In genomic region chr13:21997201-21997820, GRCm38 (mm10) we compare ENCODE assay signal across 9 mouse cellular contexts. TPM values are rescaled to one million over a fixed set of nuclear protein-coding genes. Genes with fewer than 3 reads are reported as not detected.
DNase-seq lines count a peak whose midpoint lies in the region; ATAC-seq and TF ChIP-seq lines count a peak whose summit lies in the region.
"Had no signal": no experiment of that assay in that cellular context is flagged by ENCODE, and none has a peak within 500 bp of the region (broad histone marks: within the 10 kb centered on the region; RNA-seq: fewer than 3 reads in every experiment).

No protein-coding gene starts in this region.

- TF ChIP-seq CTCF in brain, embryonic 14.5 days (IDR thresholded peaks at IDR 0.05; ENCODE audit: borderline replicate concordance, extremely low read depth, insufficient read depth, insufficient read length): no peak
- TF ChIP-seq CTCF in cerebellum, adult 2 months (IDR thresholded peaks at IDR 0.05; ENCODE audit: borderline replicate concordance, insufficient read depth, low read depth, low read length): no peak

- H3K4me2 ChIP-seq in kidney, embryonic 16.5 days (replicated peaks; ENCODE audit: low read depth, low read length): peak overlapping the region; percentile 64
- H3K4me2 ChIP-seq in hindbrain, embryonic 13.5 days: peak overlapping the region; percentile 4; the same call in 1 of the 2 replicates
- peak overlapping the region; percentile 38 for H3K4me2 ChIP-seq in midbrain, embryonic 13.5 days (replicated peaks)

- peaks cover 84% of the 10 kb centered on the region for H3K27me3 ChIP-seq in kidney, embryonic 16.5 days (ENCODE audit: insufficient read depth, low read length)
- peaks cover 96% of the 10 kb centered on the region for H3K27me3 ChIP-seq in hindbrain, embryonic 13.5 days
- peaks cover 95% of the 10 kb centered on the region for H3K27me3 ChIP-seq in midbrain, embryonic 13.5 days
- H3K27me3 ChIP-seq in cerebellum, adult 2 months (ENCODE audit: control insufficient read depth, insufficient read depth, low read length): peaks cover 17% of the 10 kb centered on the region; the same call in 1 of the 2 replicates

- ATAC-seq in kidney, embryonic 16.5 days (ENCODE audit: low FRiP score, low TSS enrichment): no peak
- ATAC-seq in hindbrain, embryonic 13.5 days (ENCODE audit: low FRiP score): no peak
- ATAC-seq in midbrain, embryonic 13.5 days: no peak

- no peak overlapping the region for H3K9ac ChIP-seq in kidney, embryonic 16.5 days (replicated peaks; ENCODE audit: low read length)
- H3K9ac ChIP-seq in hindbrain, embryonic 13.5 days: no peak overlapping the region
- no peak overlapping the region for H3K9ac ChIP-seq in midbrain, embryonic 13.5 days (replicated peaks)

- no peaks in the 10 kb centered on the region for H3K36me3 ChIP-seq in kidney, embryonic 16.5 days (ENCODE audit: insufficient read depth, low read length)
- no peaks in the 10 kb centered on the region for H3K36me3 ChIP-seq in hindbrain, embryonic 13.5 days
- no peaks in the 10 kb centered on the region for H3K36me3 ChIP-seq in midbrain, embryonic 13.5 days

- TF ChIP-seq POLR2A in brain, embryonic 14.5 days (IDR thresholded peaks at IDR 0.05; ENCODE audit: borderline replicate concordance, extremely low read depth, insufficient read depth, insufficient read length, poor library complexity, severe bottlenecking): no peak
- TF ChIP-seq POLR2A in cerebellum, adult 2 months (IDR thresholded peaks at IDR 0.05; ENCODE audit: borderline replicate concordance, insufficient read depth, low read length): no peak

- H3K9me3 ChIP-seq in kidney, embryonic 16.5 days (ENCODE audit: low read length): no peaks in the 10 kb centered on the region
- H3K9me3 ChIP-seq in hindbrain, embryonic 13.5 days: no peaks in the 10 kb centered on the region
- no peaks in the 10 kb centered on the region for H3K9me3 ChIP-seq in midbrain, embryonic 13.5 days

- WGBS in kidney, embryonic 16.5 days: 3% methylated on average over 21 of the region's 21 CpGs
- WGBS in hindbrain, embryonic 13.5 days: 2% methylated on average over 21 of the region's 21 CpGs
- WGBS in midbrain, embryonic 13.5 days: 1% methylated on average over 21 of the region's 21 CpGs
- 4% methylated on average over 21 of the region's 21 CpGs for WGBS in cerebellum, adult 2 months

- H3K4me3 ChIP-seq in kidney, embryonic 16.5 days (ENCODE audit: low read length): peak overlapping the region; percentile 39
- peak overlapping the region; percentile 18; the same call in 1 of the 2 replicates for H3K4me3 ChIP-seq in hindbrain, embryonic 13.5 days
- H3K4me3 ChIP-seq in midbrain, embryonic 13.5 days (replicated peaks): peak overlapping the region; percentile 17
- H3K4me3 ChIP-seq in cerebellum, adult 2 months (replicated peaks; ENCODE audit: insufficient read depth, low read depth, low read length): no peak overlapping the region

- H3K4me1 ChIP-seq in kidney, embryonic 16.5 days (ENCODE audit: insufficient read depth, low read length): peaks cover 14% of the 10 kb centered on the region
- H3K4me1 ChIP-seq in hindbrain, embryonic 13.5 days (replicated peaks): peaks cover 6% of the 10 kb centered on the region; the same call in 1 of the 2 replicates
- H3K4me1 ChIP-seq in midbrain, embryonic 13.5 days (replicated peaks): peaks cover 8% of the 10 kb centered on the region; the same call in 1 of the 2 replicates
- H3K4me1 ChIP-seq in cerebellum, adult 2 months (ENCODE audit: control insufficient read depth, insufficient read depth, low read length): no peaks in the 10 kb centered on the region

- no peak overlapping the region for H3K27ac ChIP-seq in kidney, embryonic 16.5 days (ENCODE audit: low read length)
- H3K27ac ChIP-seq in hindbrain, embryonic 13.5 days: no peak overlapping the region
- no peak overlapping the region for H3K27ac ChIP-seq in midbrain, embryonic 13.5 days
- no peak overlapping the region for H3K27ac ChIP-seq in cerebellum, adult 2 months (ENCODE audit: insufficient read depth, low read length)

- no peak for DNase-seq in kidney, adult 9 months
- peak; percentile 32 for DNase-seq in brain, embryonic 14.5 days (ENCODE audit: low read depth)
- no peak for DNase-seq in gastrocnemius, adult 18-20 months (ENCODE audit: low spot score)
- no peak for DNase-seq in cerebellum, adult 2 months
- no peak for DNase-seq in kidney, adult 18-20 months

RNA-seq across cellular contexts. Expression of gene Prss16, which starts 12.2 kb away (rescaled TPM):
- 0.32 and 0.97 TPM in 2 replicates for polyA plus RNA-seq in kidney, embryonic 16.5 days (2015; fragmentation: Nextera tagmentation; extraction: Ambion mirVana)
- polyA plus RNA-seq in brain, embryonic 14.5 days (2012; rRNA removed): 0.08 and 0.21 TPM in 2 replicates
- polyA plus RNA-seq in hindbrain, embryonic 13.5 days (2015; fragmentation: Nextera tagmentation; extraction: Ambion mirVana): 0.12 and 0.14 TPM in 2 replicates
- not detected in 2 replicates for polyA plus RNA-seq in midbrain, embryonic 13.5 days (2015; fragmentation: Nextera tagmentation; extraction: Ambion mirVana)
- not detected for total RNA-seq in gastrocnemius, adult 18-20 months (2021)
- polyA plus RNA-seq in cerebellum, adult 2 months (2012; rRNA removed): 0.36 and 1.1 TPM in 2 replicates

RNA-seq across cellular contexts. Expression of gene Pom121l2, which starts 16.3 kb away (rescaled TPM):
- 0.15 and 0.26 TPM in 2 replicates for polyA plus RNA-seq in kidney, embryonic 16.5 days (2015; fragmentation: Nextera tagmentation; extraction: Ambion mirVana)
- 0.04 TPM in 1 of 2 replicates, not detected in the other for polyA plus RNA-seq in brain, embryonic 14.5 days (2012; rRNA removed)
- polyA plus RNA-seq in hindbrain, embryonic 13.5 days (2015; fragmentation: Nextera tagmentation; extraction: Ambion mirVana): not detected in 2 replicates
- not detected in 2 replicates for polyA plus RNA-seq in midbrain, embryonic 13.5 days (2015; fragmentation: Nextera tagmentation; extraction: Ambion mirVana)
- total RNA-seq in gastrocnemius, adult 18-20 months (2021): not detected
- polyA plus RNA-seq in cerebellum, adult 2 months (2012; rRNA removed): not detected in 2 replicates
- total RNA-seq: common myeloid progenitor, adult 5-6 weeks had no signal

RNA-seq across cellular contexts. Expression of gene Hist1h2ah, which starts 38.1 kb away (rescaled TPM):
- 7.8 and 9.2 TPM in 2 replicates for polyA plus RNA-seq in kidney, embryonic 16.5 days (2015; fragmentation: Nextera tagmentation; extraction: Ambion mirVana)
- 8.8 and 13.4 TPM in 2 replicates for polyA plus RNA-seq in brain, embryonic 14.5 days (2012; rRNA removed)
- 1.9 TPM in 1 of 2 replicates, not detected in the other for polyA plus RNA-seq in hindbrain, embryonic 13.5 days (2015; fragmentation: Nextera tagmentation; extraction: Ambion mirVana)
- 6.2 TPM in 1 of 2 replicates, not detected in the other for polyA plus RNA-seq in midbrain, embryonic 13.5 days (2015; fragmentation: Nextera tagmentation; extraction: Ambion mirVana)
- 1 to 10 TPM; 1.6 to 2.2 TPM for total RNA-seq in gastrocnemius, adult 18-20 months (2021)
- polyA plus RNA-seq in cerebellum, adult 2 months (2012; rRNA removed): not detected in 2 replicates

RNA-seq across cellular contexts. Expression of gene Hist1h2bk, which starts 38.4 kb away (rescaled TPM):
- polyA plus RNA-seq in kidney, embryonic 16.5 days (2015; fragmentation: Nextera tagmentation; extraction: Ambion mirVana): 3.8 and 8.2 TPM in 2 replicates
- 20.9 and 21.3 TPM in 2 replicates for polyA plus RNA-seq in brain, embryonic 14.5 days (2012; rRNA removed)
- 0.84 and 3.1 TPM in 2 replicates for polyA plus RNA-seq in hindbrain, embryonic 13.5 days (2015; fragmentation: Nextera tagmentation; extraction: Ambion mirVana)
- 4.0 and 5.5 TPM in 2 replicates for polyA plus RNA-seq in midbrain, embryonic 13.5 days (2015; fragmentation: Nextera tagmentation; extraction: Ambion mirVana)
- 1 to 10 TPM; 2.1 to 3.6 TPM for total RNA-seq in gastrocnemius, adult 18-20 months (2021)
- polyA plus RNA-seq in cerebellum, adult 2 months (2012; rRNA removed): 0.34 TPM in 1 of 2 replicates, not detected in the other

RNA-seq across cellular contexts. Expression of gene Hist1h4i, which starts 43.9 kb away (rescaled TPM):
- polyA plus RNA-seq in kidney, embryonic 16.5 days (2015; fragmentation: Nextera tagmentation; extraction: Ambion mirVana): 29.5 and 30.5 TPM in 2 replicates
- 20.0 and 40.1 TPM in 2 replicates for polyA plus RNA-seq in brain, embryonic 14.5 days (2012; rRNA removed)
- 12.2 and 12.9 TPM in 2 replicates for polyA plus RNA-seq in hindbrain, embryonic 13.5 days (2015; fragmentation: Nextera tagmentation; extraction: Ambion mirVana)
- polyA plus RNA-seq in midbrain, embryonic 13.5 days (2015; fragmentation: Nextera tagmentation; extraction: Ambion mirVana): 18.1 and 20.1 TPM in 2 replicates
- 10 to 100 TPM; 27.1 to 27.8 TPM for total RNA-seq in gastrocnemius, adult 18-20 months (2021)
- polyA plus RNA-seq in cerebellum, adult 2 months (2012; rRNA removed): 8.8 and 9.8 TPM in 2 replicates

Comparison
In these comparisons a context has a peak if more than half of its experiments do, and no peak if none do; other contexts are left out.
1. H3K4me2 ChIP-seq: peak in every context shown above with its lines; median percentile 64 in kidney, embryonic 16.5 days; 38 in midbrain, embryonic 13.5 days; 4 in hindbrain, embryonic 13.5 days.